ENCODE assay signal across 19 mouse cellular contexts in genomic region chr8:46840390-46840789, GRCm38 (mm10).
"Had no signal": no experiment of that assay in that cellular context is flagged by ENCODE, and none has a peak within 500 bp of the region (broad histone marks: within the 10 kb centered on the region; RNA-seq: fewer than 3 reads in every experiment).

No protein-coding gene starts in this region.

- H3K27ac ChIP-seq: lung, embryonic 15.5 days; macrophage; midbrain, embryonic 13.5 days; midbrain, embryonic 15.5 days; neural tube, embryonic 13.5 days; neural tube, embryonic 15.5 days; stomach, embryonic 15.5 days; stomach, postnatal 0 days had no signal

- ATAC-seq: lung, postnatal 0 days; midbrain, embryonic 13.5 days; midbrain, embryonic 15.5 days had no signal

- H3K4me2 ChIP-seq: lung, embryonic 15.5 days; midbrain, embryonic 11.5 days; midbrain, embryonic 13.5 days; midbrain, embryonic 15.5 days; neural tube, embryonic 13.5 days; neural tube, embryonic 15.5 days; stomach, embryonic 15.5 days had no signal

- DNase-seq: lung, adult 2 months; lung, postnatal 14 days; lung, postnatal 36 days; right cerebral cortex, postnatal 14 days; thymus, adult 2 months; thymus, postnatal 25 days; thymus, postnatal 4 days had no signal

- H3K27me3 ChIP-seq: lung, embryonic 15.5 days; megakaryocyte, embryonic 14.5 days; midbrain, embryonic 13.5 days; midbrain, embryonic 15.5 days; neural tube, embryonic 13.5 days; neural tube, embryonic 15.5 days; stomach, embryonic 15.5 days had no signal

- H3K36me3 ChIP-seq: midbrain, embryonic 15.5 days; neural tube, embryonic 15.5 days had no signal

- H3K9ac ChIP-seq: lung, embryonic 15.5 days; midbrain, embryonic 13.5 days; midbrain, embryonic 15.5 days; neural tube, embryonic 13.5 days; neural tube, embryonic 15.5 days; stomach, embryonic 15.5 days had no signal

- H3K9me3 ChIP-seq: lung, embryonic 15.5 days; megakaryocyte, embryonic 14.5 days; midbrain, embryonic 13.5 days; midbrain, embryonic 15.5 days; neural tube, embryonic 13.5 days; neural tube, embryonic 15.5 days; stomach, embryonic 15.5 days had no signal

- H3K4me3 ChIP-seq: lung, embryonic 15.5 days; megakaryocyte, embryonic 14.5 days; midbrain, embryonic 13.5 days; midbrain, embryonic 15.5 days; myocyte; neural tube, embryonic 13.5 days; neural tube, embryonic 15.5 days; stomach, embryonic 15.5 days had no signal

- H3K4me1 ChIP-seq: midbrain, embryonic 13.5 days; midbrain, embryonic 15.5 days; neural tube, embryonic 13.5 days; neural tube, embryonic 15.5 days had no signal
